Mouse (Mus musculus) stomach, embryonic 16.5 days (tissue): ENCODE results near the gene Angptl7. TPM values are rescaled to one million over a fixed set of nuclear protein-coding genes. Genes with fewer than 3 reads are reported as not detected.

ENCODE experiments used
- ATAC-seq: fragments of 200-750 bp; cut with Nextera tagmentation; 2 replicates; pipeline ENCODE4 v1.8.0; 2017; ENCODE audit warnings: moderate number of reproducible peaks, moderate TSS enrichment; ENCODE audit not compliant: insufficient read depth, low FRiP score
- H3K27ac ChIP-seq: fragments of 300-500 bp; sonication (generic); 2 replicates; pipeline ENCODE4 v1.5.1; 2014; ENCODE audit warnings: low read length
- H3K27me3 ChIP-seq: fragments of 300-500 bp; sonication (generic); 2 replicates; pipeline ENCODE4 v1.6.1; 2014; ENCODE audit warnings: low read length, control low read depth, mixed read lengths; ENCODE audit not compliant: control insufficient read depth, insufficient read depth
- H3K36me3 ChIP-seq: fragments of 300-500 bp; sonication (generic); 2 replicates; pipeline ENCODE4 v1.6.1; 2014; ENCODE audit warnings: low read length; ENCODE audit not compliant: control insufficient read depth, insufficient read depth
- H3K4me1 ChIP-seq: fragments of 300-500 bp; sonication (generic); 2 replicates; pipeline ENCODE4 v1.6.1; 2014; ENCODE audit warnings: low read length, control low read depth, mixed read lengths; ENCODE audit not compliant: control insufficient read depth, insufficient read depth
- H3K4me2 ChIP-seq: fragments of 300-500 bp; sonication (generic); 2 replicates; pipeline ENCODE4 v1.6.1; 2014; ENCODE audit warnings: low read depth, low read length, mixed read lengths
- H3K4me3 ChIP-seq: fragments of 300-500 bp; sonication (generic); replicated peaks from 2 replicates; pipeline ENCODE4 v1.5.1; 2014; ENCODE audit warnings: mild to moderate bottlenecking, low read length
- H3K9ac ChIP-seq: fragments of 300-500 bp; sonication (generic); 2 replicates; pipeline ENCODE4 v1.6.1; 2014; ENCODE audit warnings: low read length
- H3K9me3 ChIP-seq: fragments of 300-500 bp; sonication (generic); replicated peaks from 2 replicates; pipeline ENCODE4 v1.6.1; 2016; ENCODE audit warnings: low read length, control low read depth; ENCODE audit not compliant: control insufficient read depth
- whole genome bisulfite sequencing: fragments of 180-500 bp; shearing (Covaris S2); extraction: QIAGEN DNeasy Blood & Tissue Kit; methylation state at CpG from one replicate; pipeline ENCODE4 v1.1.7; 2014; 5-methylcytosine and 5-hydroxymethylcytosine counted together
- polyA plus RNA-seq: library from polyadenylated mRNA; unstranded; fragments of >200 nt; fragmentation: Nextera tagmentation; extraction: Ambion mirVana; gene quantifications from 2 replicates; pipeline ENCODE4 v1.2.1, GENCODE M21; 2015

The Angptl7 gene
- polyA plus RNA-seq, 1 experiment from 2014 or later, result 6.5 TPM

GRCm38 (mm10) chr4:148463208-148463960 lies 36.9 kb downstream of the Angptl7 start:
- Histone ChIP-seq H3K4me1 (no peaks in the 10 kb centered on the region), H3K36me3 (peaks cover 34% of the 10 kb centered on the region), H3K27me3 (no peaks in the 10 kb centered on the region), H3K9me3 (no peaks in the 10 kb centered on the region), H3K27ac (no peak overlapping the region), H3K4me2 (no peak overlapping the region), H3K9ac (no peak overlapping the region), H3K4me3 (no peak overlapping the region)
- no peak for ATAC-seq
- 70% methylated on average over 14 of the region's 14 CpGs for WGBS

DNA sequence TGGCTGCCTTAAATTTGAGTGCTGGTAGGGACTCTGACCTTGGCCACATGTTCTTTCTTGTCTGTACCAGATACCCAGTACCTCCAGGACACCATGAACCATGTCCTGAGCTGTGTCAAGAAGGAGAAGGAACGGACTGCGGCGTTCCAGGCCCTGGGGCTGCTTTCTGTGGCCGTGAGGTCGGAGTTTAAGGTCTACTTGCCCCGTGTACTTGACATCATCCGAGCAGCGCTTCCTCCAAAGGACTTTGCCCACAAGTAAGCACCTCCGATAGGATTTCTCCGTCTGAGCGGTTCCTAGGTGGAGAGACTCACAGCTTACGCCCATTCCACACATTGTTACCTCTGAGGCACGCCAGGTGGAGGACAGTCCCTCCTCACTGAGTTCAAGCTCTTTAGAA lies 37.5 kb downstream of the Angptl7 start:
- H3K4me3 ChIP-seq, result no peak overlapping the region
- H3K27me3 ChIP-seq, result no peaks in the 10 kb centered on the region
- H3K9me3 ChIP-seq, result no peaks in the 10 kb centered on the region
- no peak overlapping the region for H3K4me2 ChIP-seq
- H3K27ac ChIP-seq, result no peak overlapping the region
- no peaks in the 10 kb centered on the region for H3K4me1 ChIP-seq
- no peak for ATAC-seq
- no peak overlapping the region for H3K9ac ChIP-seq
- H3K36me3 ChIP-seq, result peaks cover 29% of the 10 kb centered on the region
- WGBS, result 93% methylated on average over 13 of the region's 13 CpGs

DNA sequence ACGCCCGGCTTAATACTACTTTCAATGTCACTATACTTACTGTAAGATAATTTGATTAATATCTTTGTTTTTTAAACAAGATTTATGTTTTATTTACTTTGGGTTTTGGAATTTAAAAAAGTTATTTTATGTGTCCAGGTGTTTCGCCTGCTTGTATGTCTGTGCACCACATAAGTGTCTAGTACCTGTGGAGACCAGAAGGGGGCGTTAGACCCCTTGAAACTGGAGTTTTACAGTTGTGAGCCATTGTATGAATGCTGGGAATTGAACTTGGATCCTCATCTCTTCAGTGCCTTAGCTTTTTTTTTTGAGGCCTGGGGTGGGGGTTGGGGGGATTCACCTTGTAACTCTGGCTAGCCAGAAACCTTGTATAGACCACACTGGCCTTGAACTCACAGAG lies 38.5 kb downstream of the Angptl7 start:
- no peak overlapping the region for H3K27ac ChIP-seq
- peaks cover 27% of the 10 kb centered on the region for H3K36me3 ChIP-seq
- no peaks in the 10 kb centered on the region for H3K9me3 ChIP-seq
- H3K4me2 ChIP-seq, result no peak overlapping the region
- no peak for ATAC-seq
- H3K9ac ChIP-seq, result no peak overlapping the region
- H3K4me1 ChIP-seq, result no peaks in the 10 kb centered on the region
- no peaks in the 10 kb centered on the region for H3K27me3 ChIP-seq
- WGBS, result 82% methylated on average over 4 of the region's 4 CpGs
- no peak overlapping the region for H3K4me3 ChIP-seq

- no peak overlapping the region for H3K9ac ChIP-seq
- H3K4me1 ChIP-seq, result no peaks in the 10 kb centered on the region
- H3K4me2 ChIP-seq, result no peak overlapping the region
- H3K36me3 ChIP-seq, result peaks cover 21% of the 10 kb centered on the region; the same call in 1 of the 2 replicates
- no peak overlapping the region for H3K4me3 ChIP-seq
- ATAC-seq, result no peak
- 89% methylated on average over 12 of the region's 12 CpGs for WGBS
- H3K27ac ChIP-seq, result no peak overlapping the region
- no peaks in the 10 kb centered on the region for H3K9me3 ChIP-seq
- no peaks in the 10 kb centered on the region for H3K27me3 ChIP-seq
These were observed 39.5 kb downstream of the Angptl7 start for GRCm38 (mm10) chr4:148460656-148461284.

- H3K36me3 ChIP-seq, result peaks cover 20% of the 10 kb centered on the region
- WGBS, result 90% methylated on average over 5 of the region's 5 CpGs
These were observed 44.7 kb downstream of the Angptl7 start for GRCm38 (mm10) chr4:148455477-148456025.

GRCm38 (mm10) chr4:148453707-148454106 lies 46.6 kb downstream of the Angptl7 start:
- Histone ChIP-seq H3K9ac (no peak overlapping the region), H3K9me3 (no peaks in the 10 kb centered on the region), H3K27ac (no peak overlapping the region), H3K4me2 (no peak overlapping the region), H3K27me3 (no peaks in the 10 kb centered on the region), H3K36me3 (peaks cover 19% of the 10 kb centered on the region), H3K4me3 (no peak overlapping the region), H3K4me1 (peaks cover 7% of the 10 kb centered on the region)
- 93% methylated on average over 11 of the region's 11 CpGs for WGBS
- no peak for ATAC-seq

More at GRCm38 (mm10) chr4:148455477-148456025, 44.7 kb downstream of the Angptl7 start:
- no peaks in the 10 kb centered on the region for H3K27me3 ChIP-seq
- no peak for ATAC-seq
- no peaks in the 10 kb centered on the region for H3K9me3 ChIP-seq
- no peaks in the 10 kb centered on the region for H3K4me1 ChIP-seq
- H3K4me3 ChIP-seq, result no peak overlapping the region
- no peak overlapping the region for H3K9ac ChIP-seq
- no peak overlapping the region for H3K4me2 ChIP-seq
- no peak overlapping the region for H3K27ac ChIP-seq

- Histone ChIP-seq H3K4me3 (peak overlapping the region; percentile 99), H3K4me1 (peaks cover 10% of the 10 kb centered on the region), H3K27me3 (no peaks in the 10 kb centered on the region), H3K9me3 (no peaks in the 10 kb centered on the region), H3K27ac (peak overlapping the region; percentile 52), H3K4me2 (peak overlapping the region; percentile 81), H3K9ac (peak overlapping the region; percentile 92), H3K36me3 (peaks cover 10% of the 10 kb centered on the region)
- ATAC-seq, result no peak; the same call in 1 of the 2 replicates
- under 1% methylated on average over 15 of the region's 15 CpGs for WGBS
These were observed 51.4 kb downstream of the Angptl7 start for GRCm38 (mm10) chr4:148448853-148449245.

- Histone ChIP-seq H3K4me2 (peak within 1 kb of the TSS; percentile 81), H3K36me3 (peaks cover 9% of the 10 kb centered on the region), H3K27ac (peak within 1 kb of the TSS; percentile 71), H3K9ac (peak within 1 kb of the TSS; percentile 92), H3K27me3 (no peaks in the 10 kb centered on the region), H3K4me1 (peaks cover 16% of the 10 kb centered on the region), H3K4me3 (peak within 1 kb of the TSS; percentile 99), H3K9me3 (no peaks in the 10 kb centered on the region)
- under 1% methylated on average over 56 of the region's 56 CpGs for WGBS
- ATAC-seq, result peak; percentile 97
These were observed 51.9 kb downstream of the Angptl7 start, which contains the start of gene Mtor for GRCm38 (mm10) chr4:148448179-148448852. Gene Mtor, plus strand, starts transcription at chr4:148448611.
